8 mouse cellular contexts compared by ENCODE assay signal in the genomic region with DNA sequence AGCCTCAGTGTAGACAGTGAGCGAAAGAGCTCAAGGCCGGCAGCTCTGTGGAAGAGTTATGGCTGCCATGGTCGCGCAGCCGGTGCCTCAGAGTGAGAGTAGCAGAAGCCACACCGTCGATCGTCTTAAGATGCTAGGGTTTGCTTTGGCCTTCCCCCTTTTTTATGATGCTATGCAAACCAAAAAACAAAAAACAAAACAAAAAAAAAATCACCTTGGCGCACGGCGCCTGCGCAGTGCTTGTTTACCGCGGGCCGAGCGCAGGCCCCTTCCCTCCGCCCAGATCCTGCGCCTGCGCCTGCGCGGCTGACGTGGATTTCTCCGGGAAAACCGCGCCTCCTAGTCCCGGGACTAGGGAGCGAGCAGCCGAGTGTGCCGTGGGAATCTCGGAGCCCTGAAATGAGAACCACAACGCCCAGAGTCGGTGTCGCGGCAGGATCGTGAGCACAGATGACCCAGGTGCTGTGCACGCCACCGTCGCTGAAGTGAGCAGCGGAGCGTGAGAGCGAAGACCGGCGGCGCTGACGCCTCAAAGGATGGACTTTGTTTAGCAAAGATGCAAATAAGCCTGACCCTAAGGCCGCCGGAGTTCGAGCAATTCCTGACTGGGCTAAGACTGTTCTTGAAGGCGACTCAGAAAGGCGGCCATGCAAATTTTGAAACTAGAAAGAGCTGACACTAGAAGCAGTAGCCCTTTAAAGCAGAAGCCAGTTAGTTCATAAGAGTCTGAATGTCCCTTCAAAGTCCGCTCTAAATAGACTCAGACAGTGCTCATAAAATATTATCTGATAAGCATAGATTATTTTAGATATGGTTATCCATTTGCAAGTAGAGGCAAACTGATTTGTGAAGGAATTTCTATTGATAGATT. TPM values are rescaled to one million over a fixed set of nuclear protein-coding genes. Genes with fewer than 3 reads are reported as not detected.
A peak's percentile ranks its signal among the peaks of the same experiment; 100 is the strongest.
DNase-seq lines count a peak whose midpoint lies in the region; ATAC-seq and TF ChIP-seq lines count a peak whose summit lies in the region.

A gene (minus strand): TSS at position 484 of the 871 bp plus-strand sequence.

- TF ChIP-seq POLR2A in cerebellum, adult 2 months (IDR thresholded peaks at IDR 0.05; ENCODE audit: borderline replicate concordance, insufficient read depth, low read length): peak; percentile 97

- H3K4me3 ChIP-seq in cerebellum, adult 2 months (replicated peaks; ENCODE audit: insufficient read depth, low read depth, low read length): peak within 1 kb of the TSS; percentile 94
- H3K4me3 ChIP-seq in forebrain, postnatal 0 days (ENCODE audit: low read depth, low read length): peak within 1 kb of the TSS; percentile 77
- H3K4me3 ChIP-seq in lung, embryonic 15.5 days: peak within 1 kb of the TSS; percentile 53

- no peaks in the 10 kb centered on the region for H3K4me1 ChIP-seq in cerebellum, adult 2 months (ENCODE audit: control insufficient read depth, insufficient read depth, low read length)
- H3K4me1 ChIP-seq in forebrain, postnatal 0 days (ENCODE audit: insufficient read depth): no peaks in the 10 kb centered on the region
- H3K4me1 ChIP-seq in lung, embryonic 15.5 days: peaks cover 17% of the 10 kb centered on the region; the same call in 1 of the 2 replicates

- no peaks in the 10 kb centered on the region for H3K27me3 ChIP-seq in cerebellum, adult 2 months (ENCODE audit: control insufficient read depth, insufficient read depth, low read length)
- no peaks in the 10 kb centered on the region for H3K27me3 ChIP-seq in forebrain, postnatal 0 days (ENCODE audit: insufficient read depth, low read length)
- H3K27me3 ChIP-seq in lung, embryonic 15.5 days: no peaks in the 10 kb centered on the region

- peak within 1 kb of the TSS; percentile 98 for H3K27ac ChIP-seq in cerebellum, adult 2 months (ENCODE audit: insufficient read depth, low read length)
- peak within 1 kb of the TSS; percentile 100 for H3K27ac ChIP-seq in forebrain, postnatal 0 days (ENCODE audit: low read depth, low read length)
- H3K27ac ChIP-seq in lung, embryonic 15.5 days: peak within 1 kb of the TSS; percentile 100

- H3K9me3 ChIP-seq in forebrain, postnatal 0 days (ENCODE audit: low read length): no peaks in the 10 kb centered on the region
- H3K9me3 ChIP-seq in lung, embryonic 15.5 days: no peaks in the 10 kb centered on the region

- ATAC-seq in forebrain, postnatal 0 days: peak; percentile 96
- peak; percentile 94 for ATAC-seq in lung, embryonic 15.5 days (ENCODE audit: borderline replicate concordance, extremely low read depth, low FRiP score, low TSS enrichment)

- WGBS in cerebellum, adult 2 months: under 1% methylated on average over 51 of the region's 51 CpGs
- whole genome bisulfite sequencing in forebrain, postnatal 0 days: 1% methylated on average over 51 of the region's 51 CpGs
- WGBS in lung, embryonic 15.5 days: under 1% methylated on average over 51 of the region's 51 CpGs

- peak within 1 kb of the TSS; percentile 99 for H3K9ac ChIP-seq in forebrain, postnatal 0 days
- H3K9ac ChIP-seq in lung, embryonic 15.5 days: peak within 1 kb of the TSS; percentile 70

- DNase-seq in MEL-GATA-1-ER (ENCODE audit: extremely low read depth, low read depth): peak; percentile 58
- peak; percentile 94 for DNase-seq in cerebellum, adult 2 months
- peak; percentile 97 for DNase-seq in forebrain, postnatal 0 days
- DNase-seq in heart, postnatal 4 days: peak; percentile 94
- DNase-seq in layer of hippocampus, adult 8-10 months (ENCODE audit: low spot score in 2 of 2): peak; percentile 82 to 86
- DNase-seq in ovary, postnatal 10 days (ENCODE audit: low spot score): peak; percentile 80
- DNase-seq in thymus, postnatal 0 days (ENCODE audit: low spot score): peak; percentile 85

- H3K4me2 ChIP-seq in forebrain, postnatal 0 days (ENCODE audit: low read depth): peak within 1 kb of the TSS; percentile 57
- H3K4me2 ChIP-seq in lung, embryonic 15.5 days: peak within 1 kb of the TSS; percentile 74

- TF ChIP-seq CTCF in cerebellum, adult 2 months (IDR thresholded peaks at IDR 0.05; ENCODE audit: borderline replicate concordance, insufficient read depth, low read depth, low read length): no peak
- TF ChIP-seq CTCF in forebrain, postnatal 0 days (IDR thresholded peaks at IDR 0.05; ENCODE audit: low read depth): peak; percentile 58

- no peaks in the 10 kb centered on the region for H3K36me3 ChIP-seq in forebrain, postnatal 0 days (ENCODE audit: insufficient read depth)
- peaks cover 5% of the 10 kb centered on the region; the same call in 1 of the 2 replicates for H3K36me3 ChIP-seq in lung, embryonic 15.5 days

RNA-seq across cellular contexts. Expression of the gene that starts here (rescaled TPM):
- 30.5 and 32.5 TPM in 2 replicates for polyA plus RNA-seq in cerebellum, adult 2 months (2012; rRNA removed)
- 33.2 and 34.5 TPM in 2 replicates for total RNA-seq in forebrain, postnatal 0 days (2014; rRNA removed)
- polyA plus RNA-seq in forebrain, postnatal 0 days (2015; fragmentation: Nextera tagmentation; extraction: Ambion mirVana): 38.6 and 42.7 TPM in 2 replicates
- 1 to 10 TPM; 6.3 to 6.6 TPM for total RNA-seq in heart, postnatal 4 days (2021)
- 10 to 100 TPM; 25.3 to 28.9 (median 27.3) TPM for total RNA-seq in layer of hippocampus, adult 8-10 months (2022)
- 9.6 and 10.7 TPM in 2 replicates for polyA plus RNA-seq in lung, embryonic 15.5 days (2015; fragmentation: Nextera tagmentation; extraction: Ambion mirVana)
- 11.8 and 11.9 TPM in 2 replicates for polyA plus RNA-seq in thymus, postnatal 0 days (2015; fragmentation: Nextera tagmentation; extraction: Ambion mirVana)

Comparison
In these comparisons a context has a peak if more than half of its experiments do, and no peak if none do; other contexts are left out.
1. Peak in every context shown above with its lines: DNase-seq, ATAC-seq, H3K4me3 ChIP-seq and H3K27ac ChIP-seq.